ENCODE assay signal across 14 mouse cellular contexts in genomic region chr1:184260722-184261384, GRCm38 (mm10).
DNase-seq lines count a peak whose midpoint lies in the region; ATAC-seq and TF ChIP-seq lines count a peak whose summit lies in the region.
"Had no signal": no experiment of that assay in that cellular context is flagged by ENCODE, and none has a peak within 500 bp of the region (broad histone marks: within the 10 kb centered on the region; RNA-seq: fewer than 3 reads in every experiment).

No protein-coding gene starts in this region.

- H3K4me2 ChIP-seq in embryonic facial prominence, embryonic 14.5 days (ENCODE audit: low read depth, low read length): no peak overlapping the region
- no peak overlapping the region for H3K4me2 ChIP-seq in limb, embryonic 14.5 days (replicated peaks; ENCODE audit: low read depth, low read length, severe bottlenecking)
- H3K4me2 ChIP-seq: forebrain, embryonic 15.5 days; hindbrain, embryonic 14.5 days; neural tube, embryonic 12.5 days had no signal

- TF ChIP-seq POLR2A in limb, embryonic 14.5 days (IDR thresholded peaks at IDR 0.05; ENCODE audit: borderline replicate concordance, extremely low read depth, insufficient read depth, insufficient read length): no peak

- H3K9me3 ChIP-seq in embryonic facial prominence, embryonic 14.5 days (ENCODE audit: control insufficient read depth, low read length): no peaks in the 10 kb centered on the region
- no peaks in the 10 kb centered on the region for H3K9me3 ChIP-seq in embryonic facial prominence, embryonic 10.5 days
- peaks cover 4% of the 10 kb centered on the region; the same call in 1 of the 2 replicates for H3K9me3 ChIP-seq in limb, embryonic 14.5 days (ENCODE audit: control insufficient read depth, low read length)
- H3K9me3 ChIP-seq in limb, embryonic 10.5 days (replicated peaks): no peaks in the 10 kb centered on the region
- H3K9me3 ChIP-seq: forebrain, embryonic 15.5 days; neural tube, embryonic 12.5 days had no signal

- 0 out of 2 replicates have a peak overlapping the region, but pooled peaks have one; percentile 17 for H3K27ac ChIP-seq in embryonic facial prominence, embryonic 14.5 days (replicated peaks; ENCODE audit: low read depth, low read length)
- no peak overlapping the region for H3K27ac ChIP-seq in embryonic facial prominence, embryonic 10.5 days (replicated peaks)
- H3K27ac ChIP-seq in limb, embryonic 14.5 days (replicated peaks; ENCODE audit: low read depth, low read length): no peak overlapping the region
- no peak overlapping the region for H3K27ac ChIP-seq in limb, embryonic 10.5 days
- H3K27ac ChIP-seq: forebrain, embryonic 15.5 days; hindbrain, embryonic 14.5 days; macrophage; neural tube, embryonic 12.5 days had no signal

- WGBS in embryonic facial prominence, embryonic 14.5 days: 78% methylated on average over 6 of the region's 6 CpGs
- WGBS in embryonic facial prominence, embryonic 10.5 days: 85% methylated on average over 6 of the region's 6 CpGs
- 70% methylated on average over 6 of the region's 6 CpGs for WGBS in limb, embryonic 14.5 days
- 82% methylated on average over 6 of the region's 6 CpGs for WGBS in limb, embryonic 10.5 days

- DNase-seq in embryonic facial prominence, embryonic 14.5 days (ENCODE audit: low spot score): no peak
- no peak for DNase-seq in embryonic facial prominence, embryonic 10.5 days (ENCODE audit: low spot score)
- no peak for DNase-seq in limb, embryonic 14.5 days (ENCODE audit: low spot score)
- no peak for DNase-seq in limb, embryonic 10.5 days (ENCODE audit: low spot score)
- DNase-seq in CD4-positive helper T cell, adult 2 months (ENCODE audit: low read depth, low spot score): peak; percentile 53
- DNase-seq in kidney, postnatal 25 days: no peak
- no peak for DNase-seq in kidney, adult 18-20 months
- DNase-seq: cerebellum, adult 2 months; liver, postnatal 0 days had no signal

- no peak overlapping the region for H3K4me3 ChIP-seq in embryonic facial prominence, embryonic 14.5 days (ENCODE audit: low read depth, low read length)
- H3K4me3 ChIP-seq in embryonic facial prominence, embryonic 10.5 days: no peak overlapping the region
- H3K4me3 ChIP-seq in limb, embryonic 14.5 days (replicated peaks; ENCODE audit: low read length): no peak overlapping the region
- H3K4me3 ChIP-seq in limb, embryonic 10.5 days: no peak overlapping the region
- H3K4me3 ChIP-seq: forebrain, embryonic 15.5 days; neural tube, embryonic 12.5 days had no signal

- H3K9ac ChIP-seq in embryonic facial prominence, embryonic 14.5 days (ENCODE audit: low read depth, low read length): no peak overlapping the region
- H3K9ac ChIP-seq in limb, embryonic 14.5 days (ENCODE audit: low read depth, low read length, severe bottlenecking): no peak overlapping the region
- H3K9ac ChIP-seq: forebrain, embryonic 15.5 days; hindbrain, embryonic 14.5 days; liver, postnatal 0 days; neural tube, embryonic 12.5 days had no signal

- no peaks in the 10 kb centered on the region for H3K27me3 ChIP-seq in embryonic facial prominence, embryonic 14.5 days (replicated peaks; ENCODE audit: control insufficient read depth, insufficient read depth, low read length)
- H3K27me3 ChIP-seq in embryonic facial prominence, embryonic 10.5 days (replicated peaks; ENCODE audit: low read depth, poor library complexity, severe bottlenecking): no peaks in the 10 kb centered on the region
- H3K27me3 ChIP-seq in limb, embryonic 14.5 days (ENCODE audit: control insufficient read depth, insufficient read depth, low read length): no peaks in the 10 kb centered on the region
- H3K27me3 ChIP-seq in limb, embryonic 10.5 days (ENCODE audit: low read depth, poor library complexity, severe bottlenecking): no peaks in the 10 kb centered on the region
- H3K27me3 ChIP-seq: forebrain, embryonic 15.5 days; neural tube, embryonic 12.5 days had no signal

- H3K4me1 ChIP-seq in embryonic facial prominence, embryonic 14.5 days (ENCODE audit: control insufficient read depth, insufficient read depth, low read length): no peaks in the 10 kb centered on the region
- no peaks in the 10 kb centered on the region for H3K4me1 ChIP-seq in embryonic facial prominence, embryonic 10.5 days
- 0 out of 2 replicates have a peak, but pooled peaks cover 3% of the 10 kb centered on the region for H3K4me1 ChIP-seq in limb, embryonic 14.5 days (ENCODE audit: control insufficient read depth, insufficient read depth, low read length)
- H3K4me1 ChIP-seq in limb, embryonic 10.5 days: no peaks in the 10 kb centered on the region
- H3K4me1 ChIP-seq: forebrain, embryonic 15.5 days; neural tube, embryonic 12.5 days had no signal

- ATAC-seq in embryonic facial prominence, embryonic 14.5 days (ENCODE audit: low read depth): peak; percentile 15; the same call in 1 of the 2 replicates
- peak; percentile 55; the same call in 1 of the 2 replicates for ATAC-seq in limb, embryonic 14.5 days (ENCODE audit: low FRiP score, low read depth)
- ATAC-seq in inflammation-experienced regulatory T-cells, adult 6 months: peak; percentile 87
- ATAC-seq: forebrain, embryonic 15.5 days; liver, postnatal 0 days had no signal

- H3K36me3 ChIP-seq in embryonic facial prominence, embryonic 14.5 days (ENCODE audit: control insufficient read depth, insufficient read depth, low read length): no peaks in the 10 kb centered on the region
- H3K36me3 ChIP-seq in embryonic facial prominence, embryonic 10.5 days (replicated peaks): no peaks in the 10 kb centered on the region
- H3K36me3 ChIP-seq in limb, embryonic 14.5 days (ENCODE audit: control insufficient read depth, insufficient read depth, low read length): no peaks in the 10 kb centered on the region
- H3K36me3 ChIP-seq in limb, embryonic 10.5 days: no peaks in the 10 kb centered on the region
- H3K36me3 ChIP-seq: forebrain, embryonic 15.5 days; neural tube, embryonic 12.5 days had no signal

Comparison
In these comparisons a context has a peak if more than half of its experiments do, and no peak if none do; other contexts are left out.
1. ATAC-seq: peak in every context shown above with its lines; median percentile 87 in inflammation-experienced regulatory T-cells, adult 6 months; 55 in limb, embryonic 14.5 days; 15 in embryonic facial prominence, embryonic 14.5 days.